Mouse (Mus musculus): Measurements from ENCODE around the gene Erbb3.
"Not testable (repeated sequence)": the region's sequence is repeated elsewhere in the genome, so short reads cannot be mapped to it uniquely, and the experiment has no call there.

The Erbb3 gene

GRCm38 (mm10) chr10:128565206-128565787 lies 24.2 kb downstream of the Erbb3 start:
- in situ Hi-C loops (cut with MseI, MboI) = no loop called here

- in situ Hi-C loops (cut with MseI, MboI) = no loop called here
Measured at GRCm38 (mm10) chr10:128563544-128563943, 25.9 kb downstream of the Erbb3 start.

GRCm38 (mm10) chr10:128556963-128557362 lies 32.5 kb downstream of the Erbb3 start:
- in situ Hi-C loops (cut with MseI, MboI) = no loop called here

GRCm38 (mm10) chr10:128556286-128556685 lies 33.2 kb downstream of the Erbb3 start:
- in situ Hi-C loops (cut with MseI, MboI) = no loop called here

- in situ Hi-C loops (cut with MseI, MboI) = not testable (repeated sequence)
Measured at GRCm38 (mm10) chr10:128555567-128555966, 33.9 kb downstream of the Erbb3 start.

GRCm38 (mm10) chr10:128550144-128550823 lies 39.2 kb downstream of the Erbb3 start:
- in situ Hi-C loops (cut with MseI, MboI) = not testable (repeated sequence)

- in situ Hi-C loops (cut with MseI, MboI) = not testable (repeated sequence)
Measured at GRCm38 (mm10) chr10:128549682-128550057, 39.8 kb downstream of the Erbb3 start.

GRCm38 (mm10) chr10:128548947-128549681 lies 40.3 kb downstream of the Erbb3 start, which contains the start of gene Rpl41:
Gene Rpl41 (minus strand): TSS chr10:128549305.
- in situ Hi-C loops (cut with MseI, MboI) = no loop called here

GRCm38 (mm10) chr10:128548051-128548791 lies 41.2 kb downstream of the Erbb3 start:
- in situ Hi-C loops (cut with MseI, MboI) = not testable (repeated sequence)

GRCm38 (mm10) chr10:128547361-128548032 lies 42.0 kb downstream of the Erbb3 start, which contains the start of gene Zc3h10:
Gene Zc3h10 (minus strand): TSS chr10:128547774.
- in situ Hi-C loops (cut with MseI, MboI) = no loop called here

GRCm38 (mm10) chr10:128546787-128547186 lies 42.7 kb downstream of the Erbb3 start:
- in situ Hi-C loops (cut with MseI, MboI) = no loop called here

- in situ Hi-C loops (cut with MseI, MboI) = no loop called here
Measured at GRCm38 (mm10) chr10:128546361-128546760, 43.1 kb downstream of the Erbb3 start.

GRCm38 (mm10) chr10:128545570-128545898 lies 43.9 kb downstream of the Erbb3 start:
- in situ Hi-C loops (cut with MseI, MboI) = no loop called here

- in situ Hi-C loops (cut with MseI, MboI) = no loop called here
Measured at GRCm38 (mm10) chr10:128544674-128545569, 44.5 kb downstream of the Erbb3 start.

- in situ Hi-C loops (cut with MseI, MboI) = no loop called here
Measured at GRCm38 (mm10) chr10:128544151-128544657, 45.2 kb downstream of the Erbb3 start.

- in situ Hi-C loops (cut with MseI, MboI) = no loop called here
Measured at GRCm38 (mm10) chr10:128543100-128543499, 46.4 kb downstream of the Erbb3 start.

GRCm38 (mm10) chr10:128538340-128538870 lies 51.0 kb downstream of the Erbb3 start:
- in situ Hi-C loops (cut with MseI, MboI) = no loop called here

- in situ Hi-C loops (cut with MseI, MboI) = no loop called here
Measured at GRCm38 (mm10) chr10:128536266-128536940, 53.0 kb downstream of the Erbb3 start.

- in situ Hi-C loops (cut with MseI, MboI) = no loop called here
Measured at GRCm38 (mm10) chr10:128535624-128536265, 53.7 kb downstream of the Erbb3 start.
